Mouse (Mus musculus): Measurements from ENCODE around the gene Acsl5.

The Acsl5 gene

GRCm38 (mm10) chr19:55251383-55252124, at the start of gene Acsl5:
Gene Acsl5 (plus strand): TSS chr19:55251938.
- no peak for DNase-seq (ENCODE audit: low read depth)

GRCm38 (mm10) chr19:55206482-55207138, 45.1 kb upstream of the Acsl5 start:
- peak; percentile 55 for DNase-seq (ENCODE audit: low read depth)

GRCm38 (mm10) chr19:55207205-55207604, 44.5 kb upstream of the Acsl5 start:
- no peak for DNase-seq (ENCODE audit: low read depth)

- DNase-seq (ENCODE audit: low read depth) = no peak
Observed at GRCm38 (mm10) chr19:55207746-55208538, 43.8 kb upstream of the Acsl5 start.

GRCm38 (mm10) chr19:55208654-55209053, 43.1 kb upstream of the Acsl5 start:
- DNase-seq (ENCODE audit: low read depth) = no peak

GRCm38 (mm10) chr19:55209084-55209483, 42.7 kb upstream of the Acsl5 start:
- DNase-seq (ENCODE audit: low read depth) = no peak

GRCm38 (mm10) chr19:55211698-55212097, 40.0 kb upstream of the Acsl5 start:
- DNase-seq (ENCODE audit: low read depth) = no peak

- no peak for DNase-seq (ENCODE audit: low read depth)
Observed at GRCm38 (mm10) chr19:55213617-55214340, 38.0 kb upstream of the Acsl5 start.

GRCm38 (mm10) chr19:55216876-55217275, 34.9 kb upstream of the Acsl5 start:
- DNase-seq (ENCODE audit: low read depth) = no peak

- DNase-seq (ENCODE audit: low read depth) = no peak
Observed at GRCm38 (mm10) chr19:55217365-55217764, 34.4 kb upstream of the Acsl5 start.

GRCm38 (mm10) chr19:55218192-55218739, 33.5 kb upstream of the Acsl5 start:
- DNase-seq (ENCODE audit: low read depth) = peak; percentile 87

GRCm38 (mm10) chr19:55218741-55219221, 33.0 kb upstream of the Acsl5 start:
- DNase-seq (ENCODE audit: low read depth) = no peak

GRCm38 (mm10) chr19:55219359-55219758, 32.4 kb upstream of the Acsl5 start:
- DNase-seq (ENCODE audit: low read depth) = no peak

- DNase-seq (ENCODE audit: low read depth) = no peak
Observed at GRCm38 (mm10) chr19:55221208-55221607, 30.5 kb upstream of the Acsl5 start.

- no peak for DNase-seq (ENCODE audit: low read depth)
Observed at GRCm38 (mm10) chr19:55222268-55222667, 29.5 kb upstream of the Acsl5 start.

GRCm38 (mm10) chr19:55226621-55227020, 25.1 kb upstream of the Acsl5 start:
- no peak for DNase-seq (ENCODE audit: low read depth)

- no peak for DNase-seq (ENCODE audit: low read depth)
Observed at GRCm38 (mm10) chr19:55227135-55227534, 24.6 kb upstream of the Acsl5 start.

GRCm38 (mm10) chr19:55231081-55231480, 20.7 kb upstream of the Acsl5 start:
- DNase-seq (ENCODE audit: low read depth) = no peak

- DNase-seq (ENCODE audit: low read depth) = no peak
Observed at GRCm38 (mm10) chr19:55232136-55232535, 19.6 kb upstream of the Acsl5 start.

GRCm38 (mm10) chr19:55236026-55236425, 15.7 kb upstream of the Acsl5 start:
- DNase-seq (ENCODE audit: low read depth) = no peak

- no peak for DNase-seq (ENCODE audit: low read depth)
Observed at GRCm38 (mm10) chr19:55236564-55236963, 15.2 kb upstream of the Acsl5 start.

Measured in c-Kit-positive CD71-negative TER-119-negative erythroid progenitor cells, embryonic 14.5 days (primary cell).